Mouse (Mus musculus): ENCODE data around the gene Naif1. TPM values are rescaled to one million over a fixed set of nuclear protein-coding genes. Genes with fewer than 3 reads are reported as not detected.
A peak's percentile ranks its signal among the peaks of the same experiment; 100 is the strongest.

Gene Naif1
- 1 to 10 TPM; 3.6 to 3.7 TPM for total RNA-seq (2021)
- long read RNA-seq, experiment 1, partial matches to known transcripts = 0 of 1 reads
- long read RNA-seq, experiment 1, other reads (novel, unspliced or antisense) = 1 of 1 reads
- long read RNA-seq, experiment 2, full-length matches to known transcripts = 3 of 4 reads
- long read RNA-seq, experiment 2, partial matches to known transcripts = 0 of 4 reads
- long read RNA-seq, experiment 2, other reads (novel, unspliced or antisense) = 1 of 4 reads

DNA sequence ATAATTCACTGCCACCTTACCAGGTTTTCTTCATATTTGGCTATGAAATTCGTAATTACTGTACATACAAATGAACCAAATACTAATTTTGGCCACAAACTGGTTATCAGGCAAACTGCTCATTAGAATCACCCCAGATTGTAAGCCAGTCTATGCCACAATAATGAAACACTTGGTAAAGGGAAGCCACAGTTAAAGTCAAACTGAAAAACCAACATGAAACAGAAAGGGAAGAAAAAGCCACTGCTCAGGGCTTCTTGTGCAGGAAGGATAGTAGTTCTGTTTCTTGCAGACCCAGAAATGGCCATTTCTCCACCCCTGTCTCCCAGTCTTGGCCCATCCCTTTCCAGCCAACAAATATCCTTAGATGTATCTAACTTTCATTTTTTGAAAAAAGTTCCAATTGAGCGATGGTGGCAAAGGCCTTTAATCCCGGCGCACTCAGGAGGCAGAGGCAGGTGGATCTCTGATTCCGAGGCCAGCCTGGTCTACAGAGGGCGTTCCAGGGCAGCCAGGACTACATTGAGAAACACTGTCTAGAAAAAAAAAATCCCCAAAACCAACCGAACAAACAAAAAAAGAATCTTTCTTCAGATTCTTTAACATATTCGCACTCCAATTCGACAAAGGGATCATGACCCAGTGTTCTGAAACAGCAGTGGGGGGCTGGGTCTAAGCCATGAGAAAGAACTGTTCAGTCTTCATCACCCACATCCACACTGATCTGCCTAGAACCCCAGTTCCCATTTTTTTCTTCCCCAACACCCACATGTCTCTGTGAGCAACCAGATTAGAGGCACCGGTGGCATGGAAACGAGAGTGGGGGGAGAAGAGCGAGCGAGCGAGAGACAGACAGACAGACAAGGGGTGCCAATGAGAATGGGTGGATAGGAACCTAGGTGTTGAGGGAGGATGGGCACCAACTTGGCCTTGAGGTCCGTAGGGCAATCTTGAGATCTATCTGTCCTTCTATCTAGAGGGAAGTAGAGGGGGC lies at the start of gene Naif1:
Naif1 (plus strand) TSS at position 697 of the 994 bp plus-strand sequence.
- no peak for DNase-seq

GRCm38 (mm10) chr2:32404663-32405062 lies 45.6 kb upstream of the Naif1 start:
- DNase-seq = peak; percentile 97

DNA sequence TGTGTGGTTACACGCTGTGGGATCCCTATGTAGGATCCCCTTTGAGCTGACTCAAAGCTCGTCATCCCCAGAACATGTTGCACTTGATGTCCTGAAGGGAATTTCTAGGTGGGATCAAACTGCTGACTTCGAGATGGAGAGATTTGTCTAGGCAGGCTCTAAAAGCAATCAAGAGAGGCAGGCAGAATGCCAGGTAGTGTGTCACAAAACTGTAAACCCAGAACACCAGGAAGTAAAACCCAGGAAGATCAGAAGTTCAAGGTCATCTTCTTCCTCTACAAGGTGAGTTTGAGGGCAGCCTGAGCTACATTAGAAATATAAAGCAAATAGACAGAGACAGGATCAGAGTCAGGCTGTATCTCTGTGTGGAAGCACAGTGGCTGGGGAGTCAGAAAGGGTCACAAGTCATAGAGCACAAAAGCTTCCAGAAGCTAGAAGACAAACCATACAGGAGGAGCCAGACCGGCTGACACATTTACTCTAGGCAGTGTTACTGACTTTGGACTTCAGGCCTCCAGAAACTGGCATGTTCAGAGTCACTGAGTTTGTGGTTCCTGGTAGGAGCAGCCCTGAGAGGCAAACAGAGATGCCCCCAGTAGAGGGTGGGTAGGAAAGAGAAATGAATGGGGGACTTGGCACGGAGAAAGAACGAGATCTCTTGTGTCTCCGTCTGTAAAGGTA lies 43.0 kb upstream of the Naif1 start:
- no peak for DNase-seq

- DNase-seq = peak; percentile 36
Measured at GRCm38 (mm10) chr2:32408429-32409424, 41.5 kb upstream of the Naif1 start.

DNA sequence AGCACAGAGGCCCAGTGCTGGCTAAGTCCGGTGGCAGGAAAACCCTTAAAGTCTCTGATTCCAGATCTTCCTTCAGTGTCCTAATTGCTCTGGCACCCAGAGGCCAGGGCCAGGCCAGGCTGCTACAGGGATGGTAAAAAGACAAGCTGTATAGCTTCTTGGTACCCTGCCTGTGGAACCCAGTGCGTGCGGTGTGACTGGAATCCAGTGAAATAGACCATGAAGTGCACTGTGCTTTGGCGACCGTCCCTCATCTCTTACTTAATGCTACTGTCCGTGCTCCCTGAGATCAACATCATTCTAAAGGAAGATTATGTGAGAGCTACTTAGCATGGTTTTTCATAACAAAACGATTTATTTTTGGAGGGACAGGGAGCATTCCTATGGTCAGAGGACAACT lies 38.9 kb upstream of the Naif1 start:
- DNase-seq = no peak

DNA sequence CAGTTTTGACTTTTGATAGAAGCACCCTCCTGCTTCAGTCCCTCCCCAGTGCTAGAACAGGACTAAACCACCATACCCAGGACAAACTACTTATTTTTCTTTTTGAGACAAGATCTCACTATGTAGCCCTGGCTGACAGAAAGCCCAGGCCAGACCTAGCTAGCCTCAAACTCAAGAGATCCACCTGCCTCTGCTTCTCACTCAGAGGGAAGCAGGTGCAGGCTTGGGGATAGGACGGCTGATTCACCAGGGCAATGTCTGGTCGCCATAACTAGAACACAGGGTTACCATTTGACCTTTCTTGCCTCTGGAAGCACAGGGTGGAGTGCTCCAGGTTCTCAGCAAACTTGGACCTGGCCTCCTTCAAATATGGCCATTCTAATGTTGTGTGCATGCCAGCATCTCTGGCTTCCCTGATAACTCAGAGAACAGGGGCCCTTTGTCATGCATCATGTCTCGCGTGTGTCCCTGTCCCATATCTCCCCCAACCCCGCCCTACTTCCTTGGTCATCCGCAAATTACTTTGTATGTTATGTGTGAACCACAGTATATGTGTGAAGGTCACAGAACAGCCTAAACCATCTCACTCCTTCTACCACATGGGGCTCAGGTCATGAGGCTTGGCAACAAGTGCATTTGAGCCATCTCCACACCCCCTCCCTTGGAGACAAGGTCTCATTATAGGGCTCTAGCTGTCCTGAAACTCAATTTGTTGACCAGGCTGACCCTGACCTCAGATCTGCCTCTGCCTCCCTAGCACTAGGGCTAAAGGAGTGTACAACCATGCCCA lies 37.3 kb upstream of the Naif1 start:
- peak; percentile 10 for DNase-seq

- no peak for DNase-seq
Measured at GRCm38 (mm10) chr2:32413936-32414335, 36.3 kb upstream of the Naif1 start.

GRCm38 (mm10) chr2:32415801-32416200 lies 34.5 kb upstream of the Naif1 start:
- DNase-seq = no peak

DNA sequence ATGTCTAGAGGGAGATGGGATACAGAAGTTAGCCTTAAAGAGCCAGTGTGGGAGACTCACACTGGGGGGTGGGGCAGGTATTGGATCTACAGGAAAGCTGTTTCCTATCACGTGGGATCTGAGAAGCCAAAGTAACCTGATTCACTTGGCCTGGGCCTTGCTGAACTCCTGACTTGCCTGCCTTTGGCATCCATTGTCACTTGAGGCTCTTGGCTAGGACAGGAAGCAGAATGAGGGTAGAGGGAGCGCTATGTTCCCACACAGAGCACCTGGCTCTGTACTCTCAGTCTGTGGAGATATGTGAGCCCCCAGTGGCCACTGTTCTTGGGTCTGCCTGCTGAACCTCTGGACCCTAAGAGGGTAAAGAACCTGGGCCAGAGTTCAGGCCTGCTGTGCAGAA lies 33.7 kb upstream of the Naif1 start:
- no peak for DNase-seq

DNA sequence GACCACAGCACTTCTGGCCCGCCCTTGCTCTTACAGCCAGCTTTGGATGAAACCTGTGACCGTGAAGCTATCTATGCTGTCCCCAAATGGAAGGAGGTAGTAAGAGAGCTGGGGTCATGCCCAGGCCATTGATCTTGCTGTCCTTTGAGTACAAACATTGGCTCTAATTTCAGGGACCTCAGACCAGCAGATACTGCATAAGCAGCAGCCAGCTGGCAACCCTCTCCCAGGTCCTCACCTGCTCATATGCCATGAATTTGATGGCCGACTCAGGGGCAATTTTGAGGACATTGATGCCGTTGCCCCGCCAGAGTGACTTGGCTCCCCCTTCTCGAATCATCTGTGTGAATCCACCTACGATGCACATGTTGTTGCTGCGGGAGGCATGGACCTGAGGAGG lies 32.8 kb upstream of the Naif1 start:
- DNase-seq = no peak

- no peak for DNase-seq
Measured at GRCm38 (mm10) chr2:32418430-32419151, 31.7 kb upstream of the Naif1 start.

GRCm38 (mm10) chr2:32419359-32419758 lies 30.9 kb upstream of the Naif1 start:
- DNase-seq = peak; percentile 89

DNA sequence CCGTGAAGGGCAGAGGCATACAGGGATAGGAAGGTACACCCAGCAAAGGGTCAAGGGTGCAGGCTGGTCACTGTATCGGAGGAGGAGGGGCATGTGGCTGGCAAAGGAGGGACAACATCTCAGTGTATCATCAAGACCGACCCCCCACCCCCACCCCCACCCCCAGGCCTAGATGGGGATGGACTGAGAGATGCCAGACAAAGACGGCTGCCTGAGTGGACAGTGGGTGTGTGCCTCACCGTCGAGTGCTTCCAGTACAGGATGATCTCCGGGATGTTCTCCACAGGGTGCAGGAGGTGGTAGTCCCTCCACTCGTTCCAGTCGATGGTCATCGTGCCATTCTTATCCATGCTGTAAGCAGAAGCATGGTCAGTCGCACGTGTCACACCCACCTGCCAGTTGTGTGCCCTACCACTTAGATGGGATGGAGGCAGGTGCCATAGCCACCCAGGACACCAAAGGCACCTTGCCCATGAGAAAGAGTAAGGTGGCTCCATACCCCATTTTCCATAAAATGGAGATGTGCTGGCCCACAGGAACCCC lies 30.1 kb upstream of the Naif1 start:
- no peak for DNase-seq

DNA sequence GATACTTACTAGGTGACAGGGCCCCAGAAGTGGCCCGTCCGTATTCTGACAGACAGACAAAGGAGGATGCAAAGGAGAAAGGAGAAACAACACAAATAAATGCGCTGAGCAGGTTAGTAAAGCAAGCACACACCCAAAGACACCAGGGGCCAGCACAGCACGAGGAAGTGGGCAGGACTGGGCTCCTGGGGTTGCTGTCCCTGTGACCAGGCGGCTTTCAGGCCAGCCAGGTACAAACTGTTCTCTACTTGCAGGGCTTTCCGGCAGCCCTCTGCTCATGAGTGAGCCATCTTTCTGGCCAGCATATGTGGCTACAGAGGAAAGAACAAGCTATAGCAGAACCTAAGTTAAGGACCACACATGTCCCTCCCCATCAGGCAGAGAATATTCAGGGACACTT lies 29.6 kb upstream of the Naif1 start:
- no peak for DNase-seq

DNA sequence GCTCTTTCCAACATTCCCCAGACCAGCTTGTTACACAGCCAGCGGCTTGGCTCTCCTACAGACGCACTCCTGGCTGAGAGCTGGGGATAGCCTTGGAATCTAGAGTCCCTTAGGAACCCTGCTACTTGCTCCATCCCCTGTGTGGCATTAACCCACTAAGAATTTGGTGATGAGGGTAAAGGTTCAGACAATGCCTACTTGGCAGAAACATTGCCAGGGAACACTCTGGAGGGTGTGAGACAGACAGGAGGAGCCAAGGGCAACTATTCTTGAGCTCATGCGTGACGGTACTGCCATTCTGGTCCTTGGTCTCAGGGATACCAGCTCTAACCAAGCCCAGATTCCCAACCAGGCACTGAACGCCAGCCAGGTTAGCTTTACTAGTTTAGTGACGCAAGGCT lies 28.4 kb upstream of the Naif1 start:
- peak; percentile 59 for DNase-seq

DNA sequence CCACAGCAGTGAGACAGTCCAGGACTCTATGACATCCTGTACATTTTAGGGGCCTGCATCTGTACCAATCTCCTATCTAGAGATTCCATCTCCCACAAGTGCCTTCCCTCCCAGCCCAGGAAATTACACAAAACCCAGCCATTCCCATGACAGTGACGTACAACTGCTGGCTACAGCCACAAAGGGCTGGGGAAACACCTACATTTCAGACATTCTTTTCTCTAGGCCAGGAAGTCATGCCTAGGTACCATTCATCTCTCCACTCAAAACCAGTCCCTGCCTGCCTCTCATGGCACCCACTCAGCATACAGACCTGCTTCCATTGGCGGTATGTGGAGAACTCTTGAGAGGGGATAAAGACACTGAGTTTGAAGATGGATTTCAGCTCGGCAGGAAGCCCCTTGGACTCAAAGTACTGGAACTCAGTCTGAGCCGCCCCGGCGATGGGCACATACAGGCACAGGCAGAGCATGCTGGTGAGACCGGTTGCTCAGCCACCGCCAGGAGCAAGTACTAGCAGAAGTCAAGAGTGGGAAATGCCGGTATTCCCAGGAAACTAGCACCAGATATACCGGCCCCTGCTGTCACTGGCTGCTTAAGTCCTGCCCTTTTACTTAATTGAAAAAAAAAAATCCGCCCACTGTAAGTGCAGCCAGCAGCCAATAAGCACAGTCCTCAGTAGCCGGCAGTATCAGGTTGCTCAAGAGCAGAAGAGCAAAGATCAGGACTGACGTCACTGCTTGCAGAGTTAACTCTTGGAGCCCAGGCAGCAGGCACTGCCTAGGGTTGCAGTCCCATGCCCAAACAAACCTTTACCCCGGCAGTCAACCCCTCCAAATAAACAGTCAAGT lies 26.6 kb upstream of the Naif1 start:
- DNase-seq = peak; percentile 85

GRCm38 (mm10) chr2:32424796-32425195 lies 25.5 kb upstream of the Naif1 start:
- DNase-seq = no peak

GRCm38 (mm10) chr2:32425568-32425967 lies 24.7 kb upstream of the Naif1 start:
- no peak for DNase-seq

DNA sequence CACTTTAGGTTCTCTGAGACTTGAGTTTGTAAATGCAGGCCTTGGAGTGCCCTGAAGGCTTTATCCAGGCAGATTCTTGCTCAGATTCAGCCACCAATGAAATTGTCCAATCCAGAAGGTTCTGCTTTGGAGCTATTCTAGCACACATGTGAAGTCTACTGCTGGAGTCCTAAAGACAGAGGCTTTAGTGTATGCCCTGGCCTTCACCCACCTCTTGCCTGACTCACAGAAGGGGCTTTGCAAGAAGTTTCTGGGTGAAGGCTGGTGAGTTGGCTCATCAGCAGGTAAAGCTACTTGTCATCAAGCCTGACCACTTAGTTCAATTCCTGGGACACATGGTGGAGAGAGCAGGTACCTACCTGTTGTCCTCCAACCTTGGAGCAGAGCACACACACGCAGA lies 24.1 kb upstream of the Naif1 start:
- no peak for DNase-seq

Measured in adrenal gland, postnatal 10 days (tissue).